Mouse (Mus musculus) liver, embryonic 14.5 days (tissue): ENCODE measurements around the gene Sp100.

ENCODE experiments used
- CTCF ChIP-seq: IDR thresholded peaks from 2 replicates; pipeline ENCODE4 v1.5.1; 2016; ENCODE audit warnings: antibody characterized with exemption, low read depth, control low read depth
- EP300 ChIP-seq: IDR thresholded peaks from 2 replicates; pipeline ENCODE4 v1.6.1; 2016; ENCODE audit warnings: antibody characterized with exemption, low read depth

DNA sequence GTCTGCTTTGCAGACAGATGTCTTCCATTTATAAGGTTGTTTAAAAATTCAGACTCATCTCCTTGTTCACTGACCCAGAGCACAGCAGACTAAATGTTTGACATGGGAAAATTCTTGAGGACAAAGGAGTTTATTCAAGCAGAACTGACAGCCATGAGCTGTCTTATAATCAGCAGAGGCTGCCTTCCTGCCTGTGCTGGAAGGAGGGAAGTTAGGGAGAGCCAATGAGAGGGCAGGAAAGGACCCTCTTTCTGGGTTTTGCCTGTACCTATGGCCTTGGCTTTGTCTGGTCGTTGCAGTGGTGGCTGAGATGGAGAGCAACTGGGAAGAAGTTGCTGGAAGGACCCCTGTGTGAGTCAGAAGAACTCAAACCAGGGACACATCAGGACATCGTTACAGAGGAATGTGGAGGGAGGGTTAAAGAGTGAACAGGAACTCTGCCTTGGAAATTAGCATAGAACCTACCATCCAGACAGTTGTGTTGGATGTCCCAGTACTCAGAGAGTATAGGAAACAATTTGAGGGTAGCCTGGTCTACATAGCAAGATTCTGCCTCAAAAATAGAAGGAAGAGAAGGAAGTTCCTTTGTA lies 93.2 kb downstream of the Sp100 start:
- no peak for TF ChIP-seq EP300
- TF ChIP-seq CTCF: no peak
